Mouse (Mus musculus) c-Kit-positive CD71-positive TER-119-positive erythroid progenitor cells, embryonic 14.5 days (primary cell): ENCODE data around the gene Ercc2.
A peak's percentile ranks its signal among the peaks of the same experiment; 100 is the strongest.

ENCODE experiments used
- DNase-seq: peaks from one replicate; pipeline ENCODE4 v3.0.0-alpha.2; 2013; ENCODE audit warnings: low spot score

The Ercc2 gene

DNA sequence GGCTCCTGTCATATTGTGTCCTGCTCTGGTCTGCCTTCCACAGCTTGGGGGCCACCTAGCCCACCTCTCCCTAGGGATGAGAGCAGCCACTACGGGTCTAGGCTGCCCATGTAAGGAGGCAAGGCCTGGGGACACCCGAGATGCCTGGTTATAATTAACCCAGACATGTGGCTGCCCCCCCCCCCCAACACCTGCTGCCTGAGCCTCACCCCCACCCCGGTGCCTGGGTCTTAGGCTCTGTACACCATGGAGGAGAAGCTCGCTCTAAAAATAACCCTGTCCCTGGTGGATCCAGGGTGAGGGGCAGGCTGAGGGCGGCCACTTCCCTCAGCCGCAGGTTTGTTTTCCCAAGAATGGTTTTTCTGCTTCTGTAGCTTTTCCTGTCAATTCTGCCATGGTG is 27.9 kb downstream of the Ercc2 start:
- no peak for DNase-seq

DNA sequence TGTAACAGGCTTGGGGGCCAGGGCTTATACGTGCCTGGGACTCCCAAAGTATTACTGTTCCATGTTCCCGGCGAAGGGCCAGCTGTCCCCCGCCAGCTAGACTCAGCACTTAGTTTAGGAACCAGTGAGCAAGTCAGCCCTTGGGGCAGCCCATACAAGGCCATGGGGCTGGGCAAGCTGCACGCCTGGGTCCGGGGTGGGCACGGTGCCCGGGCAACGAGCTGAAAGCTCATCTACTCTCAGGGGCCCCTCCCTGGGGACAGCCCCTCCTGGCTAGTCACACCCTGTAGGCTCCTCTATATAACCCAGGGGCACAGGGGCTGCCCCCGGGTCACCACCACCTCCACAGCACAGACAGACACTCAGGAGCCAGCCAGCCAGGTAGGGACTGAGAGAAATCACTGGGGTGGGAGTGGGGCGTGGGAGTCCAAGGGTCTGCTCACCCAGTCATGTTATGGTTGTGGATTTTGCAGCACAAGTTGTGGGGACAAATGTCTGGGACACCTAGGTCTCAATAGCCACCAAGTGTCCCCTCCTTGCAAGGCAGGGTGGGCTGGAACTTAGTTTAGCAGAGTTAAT is 29.0 kb downstream of the Ercc2 start:
- DNase-seq, result no peak

DNA sequence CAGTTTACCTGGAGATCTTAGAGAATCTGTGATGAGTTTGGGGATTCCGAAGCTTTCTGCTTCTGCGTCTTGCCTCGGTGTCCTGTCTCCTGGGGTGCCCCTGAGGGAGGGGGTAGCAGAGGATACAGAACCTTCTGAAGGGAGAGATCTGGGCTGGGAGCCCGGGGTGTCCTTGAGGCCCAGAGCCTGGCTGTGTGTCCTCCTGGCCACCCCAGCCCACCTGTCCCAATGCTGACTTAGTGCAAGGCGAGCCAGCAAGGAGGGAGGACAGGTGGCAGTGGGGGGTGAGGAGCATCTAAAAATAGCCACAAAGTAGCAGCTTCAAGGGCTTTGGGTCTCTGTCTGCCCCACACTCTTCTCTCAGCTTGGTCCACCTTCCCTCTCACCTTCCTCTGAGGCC is 30.0 kb downstream of the Ercc2 start:
- DNase-seq, result no peak

DNA sequence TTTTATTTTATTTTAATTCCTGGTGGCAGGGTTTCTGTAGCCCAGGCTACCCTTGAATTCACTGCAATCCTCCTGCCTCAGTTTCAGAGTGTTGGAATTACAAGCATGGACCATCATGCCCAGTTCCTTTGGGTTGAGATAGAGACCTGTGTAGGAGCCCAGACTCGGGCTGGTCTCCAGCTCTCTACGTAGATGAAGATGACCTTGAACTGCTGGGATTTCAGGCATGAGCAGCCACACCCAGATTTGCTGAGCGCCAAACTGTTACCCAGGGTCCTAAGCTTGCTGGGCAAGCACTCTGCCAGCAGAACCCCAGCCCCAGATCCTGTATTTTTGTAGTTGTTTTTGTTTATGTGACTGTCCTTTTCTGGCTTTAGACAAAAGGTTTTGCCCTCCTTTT is 31.7 kb downstream of the Ercc2 start:
- no peak for DNase-seq

DNA sequence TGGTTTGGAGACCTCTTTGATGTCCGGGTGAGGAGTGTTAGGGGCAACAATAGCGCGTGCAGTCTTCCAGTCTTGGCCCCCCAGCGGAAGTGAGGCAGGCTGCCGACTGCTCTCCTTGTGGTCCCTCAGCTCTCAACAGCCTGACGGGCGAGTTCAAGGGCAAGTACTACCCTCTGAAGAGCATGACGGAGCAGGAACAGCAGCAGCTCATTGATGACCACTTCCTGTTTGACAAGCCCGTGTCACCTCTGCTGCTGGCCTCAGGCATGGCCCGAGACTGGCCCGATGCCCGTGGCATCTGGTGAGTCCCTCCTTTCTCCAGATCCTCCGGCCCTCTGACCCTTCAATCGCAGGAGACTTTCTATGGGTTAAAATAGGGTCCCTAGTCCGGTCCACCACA is 34.8 kb downstream of the Ercc2 start:
- no peak for DNase-seq

DNA sequence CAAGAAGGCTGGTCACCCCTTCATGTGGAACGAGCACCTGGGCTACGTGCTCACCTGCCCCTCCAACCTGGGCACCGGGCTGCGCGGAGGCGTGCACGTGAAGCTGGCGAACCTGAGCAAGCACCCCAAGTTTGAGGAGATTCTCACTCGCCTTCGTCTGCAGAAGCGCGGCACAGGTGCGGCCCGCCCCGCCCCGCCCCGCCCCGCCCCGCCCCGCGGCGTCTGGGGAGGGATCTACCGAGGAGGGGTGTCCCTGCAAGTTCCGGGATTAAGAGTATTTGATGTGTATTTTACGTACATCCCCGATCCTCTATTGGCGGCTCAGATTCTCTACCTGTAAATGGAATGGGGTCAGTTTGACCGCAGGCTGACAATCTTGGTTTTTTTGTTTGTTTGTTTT is 38.3 kb downstream of the Ercc2 start:
- no peak for DNase-seq

DNA sequence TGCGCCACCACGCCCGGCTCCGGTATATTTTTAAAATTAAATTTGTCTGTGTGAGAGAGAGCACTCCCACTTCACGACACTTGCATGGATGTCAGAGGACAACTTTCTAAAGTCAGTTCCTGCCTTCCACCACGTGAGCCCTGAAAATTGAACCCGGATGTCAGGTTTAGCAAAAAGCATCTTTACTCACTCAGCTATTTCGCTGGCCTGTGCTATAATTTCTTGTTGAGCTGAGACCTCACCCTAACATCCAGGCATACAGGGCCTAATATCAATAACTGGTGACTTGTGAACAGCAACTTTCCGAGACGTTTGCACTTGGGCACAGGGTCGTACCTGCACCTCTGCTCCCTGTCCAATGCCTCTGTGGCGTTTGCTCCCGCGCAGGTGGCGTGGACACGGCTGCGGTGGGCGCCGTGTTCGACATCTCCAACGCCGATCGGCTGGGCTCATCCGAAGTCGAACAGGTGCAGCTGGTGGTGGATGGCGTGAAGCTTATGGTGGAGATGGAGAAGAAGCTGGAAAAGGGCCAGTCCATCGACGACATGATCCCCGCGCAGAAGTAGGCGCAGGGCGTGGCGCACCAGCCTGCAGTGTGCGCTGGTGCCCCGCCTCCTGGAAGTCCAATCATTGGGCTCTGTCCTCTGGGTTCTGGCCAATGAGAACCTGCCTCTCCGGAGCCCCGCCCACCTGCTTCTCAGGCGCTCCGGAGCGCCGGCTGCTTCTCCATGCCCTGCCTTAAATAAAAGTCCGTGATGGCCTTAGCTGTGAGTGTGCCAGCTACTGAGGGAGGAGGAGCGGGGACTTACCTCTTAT is 39.2 kb downstream of the Ercc2 start:
- DNase-seq, result peak; percentile 82

DNA sequence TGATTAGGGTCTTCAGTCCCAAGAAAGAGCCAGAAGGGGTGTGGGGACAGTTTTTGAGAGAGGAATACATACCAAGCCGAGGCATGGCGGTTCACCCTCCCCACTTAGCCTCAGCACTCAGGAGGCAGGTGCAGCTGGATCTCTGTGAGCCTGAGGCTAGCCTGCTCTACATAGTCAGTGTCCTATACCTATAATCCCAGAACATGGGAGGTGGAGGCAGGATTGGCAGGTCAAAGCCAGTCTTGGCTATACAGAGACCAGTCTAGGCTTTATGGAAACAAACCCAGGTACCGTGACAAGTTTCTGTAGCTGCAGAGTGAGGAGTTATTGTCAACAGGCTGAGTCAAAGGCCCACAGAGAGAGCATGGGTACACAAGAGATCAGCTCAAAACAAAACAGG is 41.3 kb downstream of the Ercc2 start:
- no peak for DNase-seq

DNA sequence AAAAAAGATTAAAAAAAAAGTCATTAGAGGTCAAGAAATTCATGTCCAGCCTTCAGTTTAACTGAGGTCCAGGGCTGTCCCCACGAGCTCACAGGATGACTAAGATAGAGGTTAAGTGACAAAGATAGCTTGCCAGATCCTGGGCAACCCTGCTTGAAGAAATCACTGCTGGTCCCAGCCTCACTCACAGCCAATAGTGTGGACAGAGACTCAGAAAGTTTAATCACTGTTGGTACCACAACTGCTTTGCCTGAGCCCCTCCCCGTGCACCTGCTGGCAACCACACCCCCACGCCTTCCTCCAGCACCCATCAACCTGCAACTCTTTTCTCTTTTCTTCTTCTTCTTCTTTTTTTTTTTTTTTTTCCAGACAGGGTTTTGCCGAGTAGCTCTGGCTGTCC is 42.2 kb downstream of the Ercc2 start:
- no peak for DNase-seq

DNA sequence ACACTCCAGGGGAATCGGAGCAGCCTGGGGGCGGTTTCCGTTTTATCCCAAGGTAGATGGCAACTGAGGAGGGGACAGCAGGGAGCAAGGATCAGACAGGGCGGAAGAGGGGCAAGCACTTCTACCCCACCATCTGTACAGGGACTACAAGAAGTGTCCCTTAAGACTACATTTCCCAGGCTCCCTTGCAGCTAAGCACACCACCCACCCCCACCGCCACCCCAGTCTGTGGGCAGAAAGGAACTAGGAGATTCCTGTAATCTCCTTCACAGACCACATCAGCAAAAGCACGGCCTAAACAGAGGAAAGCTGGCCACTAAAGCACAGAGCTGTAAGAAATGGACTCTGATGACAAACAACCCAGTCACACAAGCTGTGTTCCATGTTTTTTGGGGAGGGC is 44.5 kb downstream of the Ercc2 start:
- no peak for DNase-seq

DNA sequence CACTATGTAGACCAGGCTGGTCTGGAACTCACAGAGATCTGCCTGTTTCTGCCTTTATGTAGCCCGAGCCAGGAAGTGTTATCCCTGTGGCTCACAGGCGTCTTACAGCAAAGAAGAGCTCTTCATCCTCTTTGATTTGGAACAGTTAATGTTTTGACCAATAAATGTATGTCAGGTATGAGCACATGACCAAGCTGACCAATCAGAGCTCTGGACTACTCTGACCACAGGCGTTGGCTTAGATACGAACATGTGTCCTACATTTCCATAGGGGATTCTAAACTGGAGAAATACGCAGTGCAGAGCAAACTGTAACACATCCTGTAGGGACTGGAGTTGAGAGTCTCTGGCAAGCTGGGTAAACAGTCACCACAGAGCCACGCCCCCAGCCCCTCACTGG is 45.1 kb downstream of the Ercc2 start:
- no peak for DNase-seq

DNA sequence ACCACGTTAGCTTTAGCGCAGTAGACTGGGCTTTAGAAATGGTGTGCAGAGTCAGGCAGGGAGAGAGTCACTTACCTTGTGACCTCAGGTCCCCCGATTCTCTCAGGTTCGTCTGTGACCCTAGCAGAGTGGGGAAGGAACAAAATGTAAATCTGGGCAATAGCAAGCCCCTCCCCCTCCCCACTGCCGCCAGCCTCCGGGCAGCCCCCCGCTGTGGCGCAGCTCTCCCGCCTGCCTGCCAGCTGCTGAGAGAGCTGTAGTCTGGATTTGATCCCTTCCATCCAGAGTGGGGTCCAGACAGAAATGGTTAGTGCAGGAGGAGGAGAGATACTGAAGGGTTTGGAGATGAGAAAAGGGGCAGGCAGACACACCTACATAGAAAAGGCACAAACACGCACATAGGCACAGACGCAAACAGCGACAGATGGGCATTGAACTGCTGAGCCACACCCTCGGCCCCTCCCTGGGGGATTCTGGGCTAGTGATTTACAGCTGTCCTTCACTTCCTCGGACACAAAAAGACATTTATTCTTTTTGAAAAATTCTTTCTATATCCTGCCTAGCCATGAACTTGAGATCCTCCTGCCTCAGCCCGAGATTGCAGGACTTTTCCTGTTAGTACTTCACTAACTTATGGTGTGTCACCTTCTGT is 46.3 kb downstream of the Ercc2 start:
- no peak for DNase-seq

DNA sequence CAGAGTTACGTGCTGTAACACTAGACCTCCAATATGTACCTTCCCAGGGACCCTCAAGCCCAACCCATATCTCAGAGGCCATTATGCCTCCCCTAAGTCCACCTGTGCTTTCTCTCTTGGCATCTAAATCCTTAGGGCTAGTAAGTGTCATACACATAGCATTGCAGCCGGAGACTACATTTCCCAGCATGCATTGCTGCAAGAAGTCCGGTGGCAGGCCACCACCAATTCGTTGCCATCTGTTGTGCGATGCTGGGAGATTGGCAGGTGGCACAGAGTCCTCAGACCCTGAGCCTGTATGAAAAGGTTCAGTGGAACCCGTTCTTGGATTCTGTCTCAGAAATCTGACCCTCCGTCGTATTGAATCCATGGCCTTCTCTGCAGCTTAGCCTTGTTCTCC is 47.9 kb downstream of the Ercc2 start:
- DNase-seq, result no peak

DNA sequence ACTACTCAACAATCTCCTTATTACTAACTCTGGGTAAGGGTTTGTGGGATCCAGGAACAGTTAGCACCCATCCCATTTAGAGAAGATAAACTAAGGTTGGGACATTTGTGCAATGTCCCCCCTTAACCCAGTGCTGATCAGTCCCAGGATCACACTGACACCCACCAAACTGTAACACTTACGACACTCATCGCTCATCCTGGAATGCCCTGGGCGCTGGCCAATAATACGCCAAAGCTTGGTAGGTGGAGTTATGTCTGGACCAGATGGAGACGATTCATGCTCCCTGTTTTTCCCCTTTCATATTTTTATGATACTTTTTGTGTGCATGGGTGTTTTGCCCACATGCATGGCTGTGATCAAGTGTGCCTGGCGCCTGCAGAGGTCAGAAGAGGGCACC is 48.6 kb downstream of the Ercc2 start:
- no peak for DNase-seq

DNA sequence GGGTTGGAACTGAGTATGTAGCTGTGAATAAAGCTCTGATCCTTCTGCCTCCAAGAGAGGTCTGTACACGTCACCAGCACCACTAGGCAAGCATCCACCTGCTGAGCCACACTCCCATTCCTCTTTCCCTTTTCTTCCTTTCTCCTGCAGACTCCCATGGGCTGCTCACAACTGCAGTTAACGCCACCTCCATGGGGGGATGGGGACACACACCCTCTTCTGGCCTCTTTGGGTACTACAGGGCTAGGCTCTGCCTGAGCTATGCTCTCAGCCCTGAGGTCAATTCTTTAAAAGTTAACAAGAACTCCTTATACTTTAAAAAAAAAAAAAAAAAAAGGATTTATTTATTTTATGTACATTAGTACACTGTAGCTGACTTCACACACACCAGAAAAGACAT is 50.7 kb downstream of the Ercc2 start:
- DNase-seq, result no peak

DNA sequence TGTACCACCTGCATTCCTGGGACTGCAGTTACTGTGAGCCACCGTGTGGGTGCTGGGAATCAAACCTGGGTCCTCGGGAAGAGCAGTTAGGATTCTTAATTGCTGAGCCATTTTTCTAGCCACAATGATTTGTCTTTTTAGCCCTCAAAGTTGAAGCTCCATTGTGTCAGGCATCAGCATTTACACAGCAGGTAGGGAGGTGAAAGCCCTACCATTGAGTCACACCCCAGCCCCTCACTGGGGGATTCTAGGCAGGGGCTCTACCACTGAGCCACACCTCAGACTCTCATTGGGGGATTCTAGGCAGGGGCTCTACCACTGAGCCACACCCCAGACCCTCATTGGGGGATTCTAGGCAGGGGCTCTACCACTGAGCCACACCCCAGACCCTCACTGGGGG is 54.5 kb downstream of the Ercc2 start:
- no peak for DNase-seq

DNA sequence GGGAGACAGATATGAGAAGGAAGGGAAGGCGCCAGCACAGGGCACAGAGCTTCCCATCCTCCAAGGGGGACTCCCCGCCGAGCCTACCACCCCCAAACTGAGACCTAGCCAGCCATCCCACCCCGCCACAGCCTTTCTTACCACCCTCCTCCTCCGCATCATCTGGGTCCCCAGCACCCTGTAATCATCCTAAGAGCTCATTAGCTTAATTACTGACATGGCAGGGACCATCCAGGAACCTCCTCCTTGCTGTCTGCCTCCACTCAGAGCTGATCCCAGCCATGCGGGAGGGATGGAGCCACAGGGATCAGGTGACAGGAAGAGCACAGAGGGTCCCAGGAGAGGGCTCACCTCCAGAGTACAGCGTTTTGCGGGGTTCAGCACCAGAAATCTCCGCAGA is 55.2 kb downstream of the Ercc2 start:
- no peak for DNase-seq

DNA sequence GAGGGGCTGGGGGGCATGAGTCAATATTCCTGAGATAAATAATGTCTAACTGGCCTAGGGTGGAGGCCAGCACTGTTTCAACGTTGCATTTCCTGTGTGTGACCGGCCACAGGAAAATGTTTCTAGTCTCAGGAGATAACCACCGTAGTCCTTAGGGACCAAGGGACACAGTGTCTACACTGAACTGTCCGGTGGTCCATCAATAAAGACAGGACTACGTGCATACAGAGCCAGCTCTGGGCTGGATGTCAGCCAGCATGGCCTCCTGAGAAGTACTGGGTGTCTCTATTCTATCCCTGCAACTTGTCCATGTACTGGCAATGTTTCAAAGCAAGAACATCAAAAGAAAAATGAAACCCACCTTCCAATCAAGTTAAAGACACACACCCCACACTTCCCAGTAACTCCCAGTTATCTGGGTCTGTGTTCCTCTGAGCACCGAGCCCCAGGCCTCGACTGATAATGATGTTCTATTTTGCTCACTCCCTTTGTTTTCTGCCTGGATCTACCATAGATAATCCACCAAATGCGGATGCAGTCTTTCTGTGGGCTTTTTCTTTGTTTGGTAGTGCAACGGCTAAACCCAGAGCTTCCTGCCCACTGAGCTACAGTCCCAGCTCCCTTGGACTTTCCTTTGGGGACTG is 59.8 kb downstream of the Ercc2 start:
- DNase-seq, result no peak

DNA sequence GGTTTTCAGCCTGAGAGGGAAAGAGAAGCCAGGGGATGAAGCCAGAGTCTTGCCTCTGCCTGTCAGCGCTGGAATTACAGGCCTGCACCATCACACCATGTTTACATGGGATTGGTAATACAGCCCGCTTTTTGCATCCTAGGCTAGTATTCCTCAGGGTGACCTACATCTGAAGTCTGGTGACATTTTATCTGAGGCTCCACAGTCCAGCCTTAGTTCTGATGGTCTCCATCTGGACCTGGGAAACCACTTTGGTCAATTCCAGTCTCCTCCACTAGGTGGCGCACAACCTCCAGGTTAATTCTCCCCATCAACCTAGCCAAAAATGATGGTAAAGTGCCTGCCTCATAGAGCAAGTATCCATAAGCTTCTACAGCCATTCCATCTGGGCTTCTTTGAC is 61.5 kb downstream of the Ercc2 start:
- DNase-seq, result peak; percentile 76

DNA sequence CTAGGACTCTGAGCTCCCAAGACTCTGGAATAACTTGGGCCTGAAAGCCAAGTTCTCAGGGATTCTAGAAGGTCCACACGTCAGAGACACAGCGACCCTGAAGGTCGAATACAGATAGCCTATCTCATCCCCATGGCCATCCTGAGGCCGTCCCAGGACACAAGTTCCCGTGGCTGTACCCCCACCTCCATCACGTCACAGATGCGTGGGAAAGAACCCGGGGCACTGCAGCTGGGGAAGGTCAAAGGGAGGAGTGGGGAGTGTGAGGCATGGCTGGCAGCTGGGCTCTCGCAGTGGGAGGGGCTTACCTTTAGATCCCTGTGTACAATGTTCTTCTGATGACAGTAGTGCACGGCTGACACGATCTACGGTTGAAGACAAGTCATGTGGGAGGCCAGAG is 63.0 kb downstream of the Ercc2 start:
- DNase-seq, result no peak
